Mouse (Mus musculus): ENCODE measurements around the gene Coil.

- TF ChIP-seq GATA1 (IDR thresholded peaks at IDR 0.05; ENCODE audit: borderline replicate concordance, low read length) (no peak), FLI1 (IDR thresholded peaks at IDR 0.05; ENCODE audit: low read length) (no peak)
These were observed 31.5 kb downstream of the Coil start for GRCm38 (mm10) chr11:89001569-89001968.
